Mouse (Mus musculus) neural tube, embryonic 13.5 days (tissue): ENCODE measurements at regions not wholly inside any gene's neighbourhood (a gene's known extent, or its start where the extent isn't known, plus 50 kb on each side); places are given as distances from the start of the nearest gene placed in this dataset.

Experiments used
- ATAC-seq: fragments of 200-750 bp; cut with Nextera tagmentation; 2 replicates; pipeline ENCODE4 v1.8.0; 2017; ENCODE audit warnings: low read depth, mild to moderate bottlenecking, moderate TSS enrichment, moderate library complexity
- H3K27ac ChIP-seq: fragments of 300-500 bp; sonication (generic); replicated peaks from 2 replicates; pipeline ENCODE4 v1.5.1; 2015; ENCODE audit warnings: moderate library complexity, mild to moderate bottlenecking, inconsistent platforms
- H3K27me3 ChIP-seq: fragments of 300-500 bp; sonication (generic); 2 replicates; pipeline ENCODE4 v1.6.1; 2015; ENCODE audit warnings: mild to moderate bottlenecking, inconsistent platforms
- H3K36me3 ChIP-seq: fragments of 300-500 bp; sonication (generic); 2 replicates; pipeline ENCODE4 v1.6.1; 2015; ENCODE audit warnings: mild to moderate bottlenecking, inconsistent platforms
- H3K4me1 ChIP-seq: fragments of 300-500 bp; sonication (generic); replicated peaks from 2 replicates; pipeline ENCODE4 v1.6.1; 2015; ENCODE audit warnings: inconsistent platforms
- H3K4me2 ChIP-seq: fragments of 300-500 bp; sonication (generic); 2 replicates; pipeline ENCODE4 v1.6.1; 2015; ENCODE audit warnings: inconsistent platforms, mild to moderate bottlenecking, moderate library complexity
- H3K4me3 ChIP-seq: fragments of 300-500 bp; sonication (generic); 2 replicates; pipeline ENCODE4 v1.5.1; 2015; ENCODE audit warnings: mild to moderate bottlenecking, inconsistent platforms
- H3K9ac ChIP-seq: fragments of 300-500 bp; sonication (generic); 2 replicates; pipeline ENCODE4 v1.6.1; 2015; ENCODE audit warnings: moderate library complexity, mild to moderate bottlenecking, inconsistent platforms
- H3K9me3 ChIP-seq: fragments of 300-500 bp; sonication (generic); 2 replicates; pipeline ENCODE4 v1.6.1; 2016; ENCODE audit warnings: inconsistent platforms
- WGBS: fragments of 180-500 bp; shearing (Covaris S2); methylation state at CpG from one replicate; pipeline ENCODE4 v1.1.7; 2015; 5-methylcytosine and 5-hydroxymethylcytosine counted together

DNA sequence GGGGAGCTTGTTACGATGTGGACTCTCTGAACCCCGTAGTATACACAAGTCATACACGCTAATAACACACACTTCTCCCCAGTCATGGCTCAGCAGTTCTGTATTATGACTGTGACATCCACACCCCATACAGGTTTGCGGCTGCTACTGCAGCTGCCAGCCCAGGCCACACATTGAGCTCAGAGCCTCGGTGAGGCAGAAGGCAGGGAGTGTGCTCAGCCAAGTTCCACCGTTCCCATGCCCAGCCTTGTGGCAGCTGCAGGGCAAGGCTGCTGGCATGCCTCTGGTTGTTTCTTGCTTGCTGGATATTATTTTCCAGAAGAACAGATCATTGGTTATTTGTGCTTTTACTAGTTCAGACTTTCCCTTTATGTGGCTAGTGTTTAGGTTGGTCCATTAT, 202.6 kb downstream of the Sec16b start:
- Histone ChIP-seq H3K4me3 (no peak overlapping the region), H3K9me3 (no peaks in the 10 kb centered on the region), H3K27me3 (no peaks in the 10 kb centered on the region), H3K4me2 (no peak overlapping the region), H3K4me1 (peaks cover 4% of the 10 kb centered on the region; the same call in 1 of the 2 replicates), H3K27ac (no peak overlapping the region), H3K36me3 (no peaks in the 10 kb centered on the region), H3K9ac (no peak overlapping the region)
- WGBS = 87% methylated on average over 6 of the region's 6 CpGs
- ATAC-seq = no peak

DNA sequence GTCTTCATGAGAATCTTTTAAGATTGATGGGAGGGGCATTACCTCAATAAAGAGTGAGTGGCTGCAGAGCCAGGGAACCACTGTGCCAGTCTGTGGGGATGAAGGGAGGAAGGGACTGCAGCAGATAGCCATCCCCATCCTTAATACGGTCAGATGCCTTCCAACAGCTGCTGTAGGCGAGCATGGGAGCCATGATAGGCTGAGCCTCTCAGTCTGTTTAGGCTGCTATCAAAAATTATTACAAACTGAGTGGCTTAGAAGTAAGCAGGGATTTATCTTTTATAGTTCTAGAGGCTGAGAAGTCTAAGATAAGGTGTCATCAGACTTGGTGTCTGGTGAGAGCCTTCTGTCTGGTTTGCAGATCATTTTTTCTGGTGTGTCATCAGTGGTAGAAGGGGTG, 204.3 kb downstream of the Sec16b start:
- WGBS = 91% methylated on average over 2 of the region's 2 CpGs
- Histone ChIP-seq H3K4me2 (no peak overlapping the region), H3K4me1 (peaks cover 4% of the 10 kb centered on the region; the same call in 1 of the 2 replicates), H3K4me3 (no peak overlapping the region), H3K36me3 (no peaks in the 10 kb centered on the region), H3K27ac (no peak overlapping the region), H3K27me3 (no peaks in the 10 kb centered on the region), H3K9me3 (no peaks in the 10 kb centered on the region), H3K9ac (no peak overlapping the region)
- ATAC-seq = no peak

DNA sequence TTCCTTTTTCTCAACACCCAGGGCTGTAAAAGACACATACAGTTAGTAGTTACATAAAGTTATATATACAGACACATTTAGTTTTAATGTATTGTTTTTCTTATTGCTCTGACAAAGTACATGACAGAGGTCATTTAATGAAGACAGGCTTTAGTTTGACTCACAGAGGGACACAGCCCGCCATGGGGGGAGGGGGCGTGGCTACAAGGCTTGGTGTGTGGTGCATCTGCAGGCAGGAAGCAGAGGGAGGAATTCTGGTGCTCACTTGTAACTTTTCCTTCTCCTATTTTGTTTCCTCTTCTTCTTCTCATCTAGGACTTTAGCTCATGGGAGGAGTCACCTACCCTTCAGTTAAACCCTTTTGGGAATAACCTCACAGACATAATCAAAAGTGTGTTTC, 206.0 kb downstream of the Sec16b start:
- no peaks in the 10 kb centered on the region for H3K27me3 ChIP-seq
- no peaks in the 10 kb centered on the region for H3K36me3 ChIP-seq
- peaks cover 4% of the 10 kb centered on the region; the same call in 1 of the 2 replicates for H3K4me1 ChIP-seq
- ATAC-seq = no peak
- H3K9me3 ChIP-seq = no peaks in the 10 kb centered on the region
- H3K27ac ChIP-seq = no peak overlapping the region
- no peak overlapping the region for H3K4me2 ChIP-seq
- WGBS = 29% methylated on average over 2 of the region's 2 CpGs
- no peak overlapping the region for H3K9ac ChIP-seq
- H3K4me3 ChIP-seq = no peak overlapping the region

DNA sequence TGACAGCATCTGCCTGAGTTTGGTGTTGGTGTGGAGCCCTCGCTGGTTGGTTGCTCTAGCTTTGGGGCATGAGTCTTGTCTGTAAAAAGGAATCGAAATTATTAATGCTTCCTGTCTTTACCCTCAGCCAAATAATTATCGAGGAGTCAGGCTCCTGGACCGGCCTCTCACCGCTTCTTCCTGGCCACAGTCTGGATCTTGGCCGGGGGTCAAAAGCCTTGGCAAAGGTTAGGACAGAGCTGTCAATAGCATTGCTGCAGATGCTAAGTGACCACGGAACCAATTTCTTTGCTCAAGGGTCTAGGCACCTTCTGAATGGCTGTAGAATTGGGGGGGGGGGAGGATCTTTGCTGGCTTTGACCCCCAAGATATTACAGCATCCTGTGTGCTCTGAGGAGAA, 207.3 kb downstream of the Sec16b start:
- Histone ChIP-seq H3K36me3 (no peaks in the 10 kb centered on the region), H3K4me2 (no peak overlapping the region), H3K9ac (no peak overlapping the region), H3K9me3 (no peaks in the 10 kb centered on the region), H3K4me1 (peaks cover 4% of the 10 kb centered on the region; the same call in 1 of the 2 replicates), H3K27ac (no peak overlapping the region), H3K27me3 (no peaks in the 10 kb centered on the region), H3K4me3 (no peak overlapping the region)
- 91% methylated on average over 7 of the region's 7 CpGs for WGBS
- no peak for ATAC-seq

DNA sequence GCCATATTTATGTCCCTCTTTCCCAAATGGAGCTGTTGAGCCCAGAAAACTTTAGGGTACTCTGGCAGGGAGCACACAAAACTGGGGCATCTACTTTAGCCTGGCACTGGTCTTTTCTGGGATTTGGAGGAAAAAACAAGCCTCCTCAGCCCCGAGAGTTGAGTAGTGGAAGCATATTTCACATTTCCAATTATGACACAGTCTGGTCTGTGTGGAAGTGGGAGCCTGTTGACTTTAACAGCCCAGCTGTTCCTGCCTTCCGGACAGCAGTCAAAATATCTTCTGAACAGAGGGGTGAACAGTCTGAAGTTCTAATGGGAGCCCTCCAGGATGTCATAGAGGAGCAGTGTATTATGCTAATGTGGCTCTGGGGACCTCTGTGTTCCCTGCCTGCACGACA, 209.1 kb downstream of the Sec16b start:
- Histone ChIP-seq H3K27ac (no peak overlapping the region), H3K4me1 (peaks cover 4% of the 10 kb centered on the region; the same call in 1 of the 2 replicates), H3K9me3 (no peaks in the 10 kb centered on the region), H3K27me3 (no peaks in the 10 kb centered on the region), H3K4me3 (no peak overlapping the region), H3K36me3 (no peaks in the 10 kb centered on the region), H3K4me2 (no peak overlapping the region), H3K9ac (no peak overlapping the region)
- WGBS = 51% methylated on average over 3 of the region's 3 CpGs
- no peak for ATAC-seq

DNA sequence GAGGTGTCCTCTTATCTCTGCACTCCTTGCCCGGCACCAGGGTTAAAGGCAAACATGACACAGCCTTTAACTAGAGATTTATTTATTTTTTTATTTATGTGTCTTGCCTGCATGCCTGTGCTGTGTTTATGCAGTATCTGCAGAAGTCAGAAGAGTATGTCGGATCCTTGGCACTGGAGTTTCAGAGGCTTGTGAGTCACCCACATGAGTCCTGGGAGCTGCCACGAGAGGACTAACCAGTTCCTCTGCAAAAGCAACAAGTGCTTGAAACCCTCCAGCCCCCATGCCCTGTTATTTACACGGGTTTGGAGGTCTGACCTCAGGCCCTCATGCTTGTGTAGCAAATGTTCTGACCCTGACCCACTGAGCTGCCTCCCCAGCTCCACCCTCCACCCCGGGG, 210.6 kb downstream of the Sec16b start:
- 81% methylated on average over 5 of the region's 5 CpGs for WGBS

DNA sequence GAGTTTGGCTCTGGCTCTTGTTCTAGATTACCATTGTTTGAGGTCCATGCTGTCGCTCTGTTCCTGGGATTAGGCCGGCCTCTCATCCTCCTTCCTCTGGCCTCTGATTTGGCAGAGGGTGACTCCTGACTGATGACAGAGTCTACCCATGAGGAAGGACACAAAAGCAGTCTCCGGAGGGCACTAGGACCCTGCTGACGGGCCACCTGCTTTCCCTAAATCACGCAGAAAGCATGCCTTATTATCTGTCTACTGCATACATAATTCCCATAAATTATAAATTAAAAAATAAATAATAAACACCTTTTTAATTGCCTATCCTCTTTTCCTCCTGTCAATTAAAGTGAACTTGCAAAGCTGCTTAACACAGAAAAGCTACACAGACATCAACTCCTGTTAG, 215.4 kb downstream of the Sec16b start:
- ATAC-seq = no peak
- H3K9me3 ChIP-seq = no peaks in the 10 kb centered on the region
- no peak overlapping the region for H3K9ac ChIP-seq
- WGBS = 69% methylated on average over 5 of the region's 5 CpGs
- 0 out of 2 replicates have a peak, but pooled peaks cover 9% of the 10 kb centered on the region for H3K4me1 ChIP-seq
- no peaks in the 10 kb centered on the region for H3K36me3 ChIP-seq
- no peak overlapping the region for H3K27ac ChIP-seq
- no peak overlapping the region for H3K4me2 ChIP-seq
- H3K27me3 ChIP-seq = no peaks in the 10 kb centered on the region
- H3K4me3 ChIP-seq = no peak overlapping the region

More for the DNA sequence above, 210.6 kb downstream of the Sec16b start:
- H3K27ac ChIP-seq = no peak overlapping the region
- no peaks in the 10 kb centered on the region for H3K9me3 ChIP-seq
- H3K4me2 ChIP-seq = no peak overlapping the region
- H3K27me3 ChIP-seq = no peaks in the 10 kb centered on the region
- ATAC-seq = no peak
- H3K4me3 ChIP-seq = no peak overlapping the region
- no peaks in the 10 kb centered on the region for H3K36me3 ChIP-seq
- peaks cover 4% of the 10 kb centered on the region; the same call in 1 of the 2 replicates for H3K4me1 ChIP-seq
- H3K9ac ChIP-seq = no peak overlapping the region

DNA sequence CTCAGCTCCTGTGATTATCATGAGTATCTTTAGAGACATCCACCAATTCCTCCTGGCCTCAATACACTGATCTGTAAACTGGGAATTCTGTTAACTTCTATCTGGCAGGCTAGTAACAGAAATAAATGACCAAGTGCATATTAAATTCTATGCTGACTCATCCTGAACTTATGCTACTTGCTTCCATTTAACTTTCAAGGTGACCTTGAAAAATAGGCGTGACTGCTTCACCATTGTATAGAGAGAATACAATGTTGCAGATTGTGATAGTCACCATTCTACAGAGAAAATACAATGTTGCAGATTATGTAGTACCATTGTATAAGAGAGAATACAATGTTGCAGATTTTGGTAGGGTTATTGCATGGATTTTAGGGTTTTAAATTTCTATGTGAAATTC, 224.6 kb downstream of the Sec16b start:
- ATAC-seq = no peak
- no peak overlapping the region for H3K9ac ChIP-seq
- H3K4me3 ChIP-seq = no peak overlapping the region
- H3K9me3 ChIP-seq = no peaks in the 10 kb centered on the region
- H3K27ac ChIP-seq = no peak overlapping the region
- H3K4me2 ChIP-seq = no peak overlapping the region
- H3K4me1 ChIP-seq = peaks cover 5% of the 10 kb centered on the region; the same call in 1 of the 2 replicates
- no peaks in the 10 kb centered on the region for H3K27me3 ChIP-seq
- H3K36me3 ChIP-seq = no peaks in the 10 kb centered on the region
- 88% methylated on average over 1 of the region's 1 CpGs for WGBS

DNA sequence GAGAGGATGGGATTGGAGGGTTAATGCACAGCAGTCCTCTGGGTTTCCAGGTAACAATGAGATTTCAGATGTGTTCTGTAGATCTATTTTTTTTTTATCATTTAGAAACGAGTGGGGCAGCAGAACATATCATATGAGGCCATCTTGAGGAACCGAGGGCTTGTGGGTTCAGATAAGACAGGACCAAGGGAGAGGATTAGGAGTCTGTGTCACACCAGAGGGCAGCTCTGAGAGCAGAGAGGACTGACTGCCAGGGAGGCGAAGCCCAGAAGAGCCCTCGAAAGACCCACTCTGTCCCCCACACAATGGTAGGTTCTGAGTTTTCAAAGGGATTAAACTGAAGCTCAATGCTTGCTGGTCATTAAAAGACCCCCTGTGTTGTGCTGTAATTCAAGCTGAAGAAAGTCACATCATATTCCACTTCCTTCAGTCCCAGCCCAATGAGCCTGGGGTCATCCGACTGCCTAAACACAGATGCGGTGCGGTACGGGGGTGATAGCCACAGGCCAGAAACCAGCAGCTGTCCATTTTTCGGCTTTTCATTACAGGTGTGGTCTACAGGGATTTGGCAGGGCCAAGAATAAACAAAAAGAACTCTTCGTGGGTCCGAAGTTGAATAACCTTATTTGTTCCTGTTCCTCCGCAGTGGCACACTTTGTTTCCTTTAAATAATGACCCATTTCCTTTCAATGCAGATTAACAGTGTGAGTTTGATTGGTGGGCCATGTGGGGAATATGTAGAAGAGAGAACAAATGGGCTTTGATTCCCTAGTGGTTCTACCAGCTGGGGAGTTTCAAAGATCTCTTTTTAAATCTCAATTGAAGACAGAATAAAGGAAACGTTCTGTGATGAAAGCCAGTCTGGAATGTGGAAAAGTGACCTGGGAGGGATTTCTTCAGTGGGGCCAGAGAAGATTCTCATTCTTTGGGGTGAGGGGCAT, 234.5 kb downstream of the Sec16b start:
- H3K4me1 ChIP-seq = peaks cover 9% of the 10 kb centered on the region; the same call in 1 of the 2 replicates
- H3K27me3 ChIP-seq = peaks cover 5% of the 10 kb centered on the region; the same call in 1 of the 2 replicates
- no peaks in the 10 kb centered on the region for H3K36me3 ChIP-seq
- no peak overlapping the region for H3K4me3 ChIP-seq
- H3K9me3 ChIP-seq = no peaks in the 10 kb centered on the region
- H3K4me2 ChIP-seq = no peak overlapping the region
- no peak overlapping the region for H3K27ac ChIP-seq
- no peak for ATAC-seq
- no peak overlapping the region for H3K9ac ChIP-seq
- WGBS = 48% methylated on average over 13 of the region's 13 CpGs

DNA sequence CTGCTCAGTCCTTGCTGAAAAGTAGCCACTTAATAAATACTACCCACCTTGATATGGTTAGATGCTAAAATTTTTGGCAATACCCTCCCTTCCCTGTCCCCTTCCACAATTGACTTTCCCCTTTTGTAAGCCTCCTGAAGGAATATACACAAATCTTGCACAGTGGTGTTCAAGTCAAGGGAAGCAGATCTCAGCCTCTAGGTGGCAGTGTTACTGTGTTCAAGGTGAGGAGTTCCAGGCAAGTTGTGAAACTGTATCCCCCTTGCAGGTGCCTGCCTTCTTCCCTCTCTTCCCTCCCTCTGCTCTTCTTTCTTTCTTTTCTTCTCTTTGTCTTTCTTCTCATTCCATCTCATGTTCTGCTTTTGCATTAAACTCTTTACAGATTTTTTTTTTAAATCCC, 239.1 kb downstream of the Sec16b start:
- Histone ChIP-seq H3K9ac (no peak overlapping the region), H3K9me3 (no peaks in the 10 kb centered on the region), H3K4me2 (no peak overlapping the region), H3K27me3 (peaks cover 5% of the 10 kb centered on the region; the same call in 1 of the 2 replicates), H3K4me1 (peaks cover 7% of the 10 kb centered on the region; the same call in 1 of the 2 replicates), H3K4me3 (no peak overlapping the region), H3K27ac (no peak overlapping the region), H3K36me3 (no peaks in the 10 kb centered on the region)
- ATAC-seq = peak; percentile 80; the same call in 1 of the 2 replicates

DNA sequence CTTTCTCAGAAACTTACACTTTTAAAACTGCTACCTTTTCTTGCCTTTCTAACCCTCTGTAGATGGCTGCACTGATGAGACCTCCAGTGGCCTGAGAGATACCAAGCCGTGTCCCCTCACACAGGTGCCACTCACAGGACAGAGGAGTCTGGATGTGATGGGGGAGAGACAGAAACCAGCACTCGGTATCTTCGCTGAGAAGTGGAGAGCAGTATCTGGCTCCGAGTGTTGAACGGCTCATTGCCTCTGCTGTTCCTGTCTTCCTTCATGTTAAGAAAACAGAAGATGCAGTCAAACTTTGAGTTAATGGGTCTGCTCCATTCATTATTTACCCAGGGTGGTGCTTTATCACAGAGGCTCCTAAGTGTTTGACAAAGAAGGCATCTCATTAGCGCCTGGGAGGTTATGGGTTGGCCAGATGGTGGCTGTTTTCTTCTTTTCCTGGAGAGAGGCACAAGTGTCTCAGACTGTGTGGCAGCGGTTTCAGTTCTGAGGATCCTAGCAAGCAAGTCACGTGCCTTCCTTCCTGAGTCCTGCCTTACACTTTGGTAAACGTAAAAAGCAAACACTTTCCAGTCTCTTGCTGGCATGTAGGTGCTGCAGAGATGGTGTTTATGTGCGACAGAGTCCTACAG, 248.6 kb downstream of the Sec16b start:
- 39% methylated on average over 10 of the region's 10 CpGs for WGBS
- no peak overlapping the region for H3K4me3 ChIP-seq
- no peak for ATAC-seq

DNA sequence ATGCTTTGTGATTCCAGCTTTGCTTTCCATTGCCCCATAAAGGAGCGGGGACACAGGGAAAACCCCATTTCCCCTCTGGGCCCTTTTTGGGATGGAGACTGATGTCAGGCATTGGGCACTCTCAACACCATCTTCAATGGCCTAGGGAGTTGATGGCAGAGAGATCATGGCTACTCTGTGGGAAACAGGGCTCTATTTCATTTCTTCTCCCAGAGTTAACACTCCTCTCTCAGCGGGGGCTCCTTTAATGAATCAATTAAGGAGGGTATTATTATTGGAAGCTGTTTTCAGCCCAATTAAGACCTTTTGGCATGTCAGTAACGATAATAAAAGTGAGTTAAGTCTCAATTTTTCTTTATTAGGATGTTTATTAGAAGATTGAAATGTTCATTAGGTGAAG, 250.4 kb downstream of the Sec16b start:
- Histone ChIP-seq H3K4me1 (peaks cover 7% of the 10 kb centered on the region), H3K27me3 (no peaks in the 10 kb centered on the region), H3K4me3 (no peak overlapping the region), H3K9ac (no peak overlapping the region), H3K36me3 (no peaks in the 10 kb centered on the region), H3K4me2 (no peak overlapping the region), H3K9me3 (no peaks in the 10 kb centered on the region), H3K27ac (0 out of 2 replicates have a peak overlapping the region, but pooled peaks have one; percentile 33)
- 51% methylated on average over 3 of the region's 3 CpGs for WGBS
- ATAC-seq = peak; percentile 59; the same call in 1 of the 2 replicates

More for the DNA sequence above, 248.6 kb downstream of the Sec16b start:
- peaks cover 7% of the 10 kb centered on the region for H3K4me1 ChIP-seq
- H3K27me3 ChIP-seq = no peaks in the 10 kb centered on the region
- no peak overlapping the region for H3K27ac ChIP-seq
- H3K4me2 ChIP-seq = no peak overlapping the region
- no peaks in the 10 kb centered on the region for H3K9me3 ChIP-seq
- H3K36me3 ChIP-seq = no peaks in the 10 kb centered on the region
- H3K9ac ChIP-seq = no peak overlapping the region
